Mouse (Mus musculus): ENCODE data around the gene Sec24d.

Sec24d gene

DNA sequence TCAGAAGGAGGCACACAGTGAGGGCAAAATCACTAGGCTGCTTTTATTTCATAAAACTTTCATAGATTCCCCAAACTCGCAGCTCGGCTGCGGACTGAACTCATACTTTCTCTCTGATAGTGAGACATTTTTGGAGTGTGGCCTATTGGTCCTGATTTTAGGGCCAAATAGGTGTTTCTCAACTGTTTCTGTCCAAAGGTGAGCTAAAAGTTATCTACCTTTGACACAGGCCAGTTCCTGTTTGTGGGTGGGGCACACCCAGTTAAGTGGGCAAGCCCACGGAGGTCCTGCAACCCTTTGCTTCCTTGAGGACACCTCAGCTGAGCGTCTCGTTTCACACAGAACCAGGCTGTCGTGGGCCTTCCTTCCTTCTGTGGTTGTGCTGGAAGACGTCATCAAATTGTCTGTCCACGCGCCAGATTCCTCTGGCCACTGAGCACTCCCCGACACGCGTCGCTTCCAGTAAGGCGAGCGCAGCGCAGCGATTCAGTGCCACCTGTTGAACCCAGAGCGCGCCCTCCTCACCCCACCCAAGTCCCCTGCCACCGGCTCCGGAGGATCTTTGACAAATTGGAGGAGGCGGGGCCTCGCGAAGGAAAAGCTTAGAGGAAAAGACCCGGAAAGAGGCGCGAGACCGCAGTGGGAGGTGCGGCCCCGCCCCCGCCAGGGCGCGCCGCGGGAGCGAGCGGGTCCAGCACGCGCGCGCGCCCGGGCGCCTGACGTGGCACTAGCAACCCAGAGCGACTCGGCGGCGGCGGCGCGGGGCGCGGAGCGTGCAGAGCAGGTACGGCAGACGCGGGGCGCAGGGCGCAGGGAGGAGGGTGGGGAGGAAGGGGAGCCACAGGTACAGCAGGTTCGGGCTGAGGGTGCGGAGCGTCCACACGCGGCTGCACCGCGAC, at the start of gene Sec24d:
Gene Sec24d, plus strand, starts transcription at position 703 of the 899 bp plus-strand sequence.
- DNase-seq (ENCODE audit: low read depth, low spot score): peak; percentile 66

DNA sequence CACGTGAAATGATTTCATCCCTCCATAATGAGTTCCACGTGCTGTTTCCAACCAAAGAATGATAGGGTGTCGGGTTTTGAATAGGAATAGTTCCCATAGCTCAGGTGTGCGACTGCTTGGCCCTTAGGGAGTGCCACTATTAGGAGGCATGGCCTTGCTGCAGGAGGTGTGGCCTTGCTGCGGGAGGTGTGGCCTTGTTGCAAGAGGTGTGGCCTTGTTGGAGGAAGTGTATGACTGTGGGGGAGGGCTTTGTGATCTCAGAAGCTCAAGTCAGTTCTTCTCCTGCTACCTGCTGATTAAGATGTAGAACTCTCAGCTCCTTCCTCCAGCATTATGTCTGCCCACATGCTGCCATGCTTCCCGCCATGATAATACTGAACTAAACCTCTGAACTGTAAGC, 48.6 kb upstream of the Sec24d start:
- DNase-seq (ENCODE audit: low read depth, low spot score): no peak

DNA sequence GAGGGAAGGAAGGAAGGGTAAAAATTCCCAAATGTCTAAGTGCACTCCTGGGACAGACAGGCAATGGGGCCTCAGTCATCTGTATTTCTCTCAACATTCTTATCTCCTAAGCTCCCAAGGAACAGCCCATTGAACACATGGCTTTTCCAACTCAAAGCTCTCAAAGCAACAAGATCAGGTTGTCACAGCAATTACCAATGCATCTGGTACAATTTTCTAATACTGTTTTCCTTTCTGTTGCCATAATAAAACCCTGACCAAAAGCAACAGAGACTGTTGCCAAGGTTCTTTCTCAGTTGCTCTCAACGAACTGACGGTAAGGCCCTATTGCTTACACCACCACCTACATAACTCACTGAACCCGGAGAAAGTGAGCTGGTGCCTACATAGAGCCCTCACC, 40.0 kb upstream of the Sec24d start:
- no peak for DNase-seq (ENCODE audit: low read depth, low spot score)

DNA sequence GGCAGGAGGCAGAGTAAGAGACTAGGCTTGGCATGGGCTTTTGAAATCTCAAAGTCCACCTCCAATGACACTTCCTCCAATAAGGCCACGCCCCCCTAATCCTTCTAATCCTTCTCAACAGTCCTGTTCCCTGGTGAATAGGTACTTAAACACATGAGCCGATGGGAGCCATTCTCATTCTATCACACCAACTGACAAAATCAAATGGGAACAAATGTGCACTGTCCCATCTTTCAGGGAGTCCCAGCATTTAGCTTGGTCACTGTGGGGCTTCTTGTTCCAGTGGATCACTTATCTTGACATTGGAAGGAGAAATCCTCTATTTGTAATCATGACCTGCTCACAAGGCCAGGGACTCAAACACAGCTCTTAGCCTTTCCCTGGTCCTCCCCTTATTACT, 35.6 kb upstream of the Sec24d start:
- DNase-seq (ENCODE audit: low read depth, low spot score): no peak

DNA sequence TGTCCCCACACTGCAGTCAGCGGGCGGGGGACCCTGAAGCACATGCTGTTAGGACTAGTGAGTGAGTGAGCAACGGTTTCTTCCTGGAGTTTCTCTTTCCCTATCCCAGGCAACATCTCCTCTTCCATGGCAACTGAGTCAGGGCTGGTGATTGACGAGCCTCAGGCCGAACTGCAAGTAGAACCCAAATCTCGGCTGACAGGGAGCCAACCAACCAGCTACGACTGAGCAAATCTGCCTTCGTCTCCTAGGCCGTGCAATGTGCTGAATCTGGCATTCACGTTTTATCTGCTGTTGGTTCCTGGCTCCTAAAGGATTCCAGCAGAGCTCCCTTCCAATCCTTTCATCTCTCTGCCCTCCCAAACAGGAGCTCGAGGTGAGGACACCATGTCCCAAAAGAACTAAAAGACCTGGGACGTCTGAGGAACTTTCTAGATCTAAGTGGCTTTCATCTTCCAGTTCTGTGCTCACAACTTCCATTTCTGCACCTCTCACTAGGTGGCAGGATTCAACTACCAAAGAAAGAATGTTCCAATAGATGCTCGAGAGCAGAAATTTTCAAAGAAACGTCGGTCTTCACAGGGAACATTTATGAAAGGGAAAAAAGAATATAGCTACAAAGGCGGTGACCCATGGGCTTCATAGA, 32.9 kb upstream of the Sec24d start:
- no peak for DNase-seq (ENCODE audit: low read depth, low spot score)

DNA sequence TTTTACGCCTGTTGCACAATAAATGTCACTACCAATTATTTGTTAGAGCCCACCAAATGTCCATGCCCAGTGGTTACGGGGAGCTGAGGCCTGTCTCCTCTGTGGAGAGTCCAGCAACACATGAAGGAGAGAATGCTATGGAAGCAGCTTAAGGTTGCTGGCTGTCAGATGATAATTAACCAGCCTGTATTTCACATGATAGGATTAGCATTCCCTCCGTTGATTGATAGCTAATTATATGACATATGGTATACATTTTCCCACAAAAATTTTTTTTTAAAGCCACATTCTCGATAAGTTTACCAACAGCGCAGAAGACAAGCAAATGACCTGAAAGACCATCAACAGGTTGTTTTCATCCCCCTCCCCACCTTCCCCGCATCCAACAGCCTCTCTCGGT, 31.8 kb upstream of the Sec24d start:
- DNase-seq (ENCODE audit: low read depth, low spot score): no peak

DNA sequence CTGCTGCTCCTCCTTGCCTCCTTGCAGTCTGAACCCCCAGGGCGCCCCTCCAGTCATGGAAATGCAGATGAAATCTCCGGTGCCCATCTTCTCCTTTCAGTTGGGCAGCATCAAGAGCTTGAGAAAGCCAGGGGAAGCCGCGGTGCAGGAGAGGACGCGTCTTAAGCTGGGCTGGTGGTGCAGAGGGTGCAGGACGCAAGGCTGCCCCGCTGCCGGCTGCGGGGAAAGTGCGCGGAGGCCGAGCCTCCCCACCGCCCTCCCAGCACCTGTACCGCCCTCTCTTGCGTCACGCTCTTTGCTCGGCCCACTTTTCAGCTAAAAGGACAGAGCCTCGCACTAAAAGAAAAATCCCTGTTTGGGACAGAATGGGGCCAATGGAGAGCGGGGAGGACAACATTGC, 31.3 kb upstream of the Sec24d start, which contains the start of gene Synpo2:
Gene Synpo2, minus strand, starts transcription at position 229 of the 400 bp plus-strand sequence.
- DNase-seq (ENCODE audit: low read depth, low spot score): peak; percentile 29

DNA sequence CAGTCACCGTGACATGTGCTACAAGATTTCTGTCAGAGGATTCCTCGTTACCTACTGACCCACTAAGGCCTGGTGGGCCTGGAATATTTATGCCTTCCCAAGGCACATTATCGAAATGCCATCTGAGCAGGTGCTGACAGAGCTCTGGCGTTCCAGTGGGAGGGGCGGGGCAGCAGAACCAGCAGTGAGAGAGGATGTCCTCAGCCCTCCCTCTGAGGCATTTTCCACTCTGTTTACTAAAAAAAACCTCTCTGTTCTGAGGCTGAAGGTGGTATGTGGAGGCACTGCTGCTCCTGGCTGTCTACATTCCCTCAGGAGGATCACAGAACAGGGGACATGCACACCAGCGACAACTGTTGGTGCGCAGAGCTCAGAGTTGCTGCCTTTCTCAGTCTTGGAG, 30.2 kb upstream of the Sec24d start:
- no peak for DNase-seq (ENCODE audit: low read depth, low spot score)

DNA sequence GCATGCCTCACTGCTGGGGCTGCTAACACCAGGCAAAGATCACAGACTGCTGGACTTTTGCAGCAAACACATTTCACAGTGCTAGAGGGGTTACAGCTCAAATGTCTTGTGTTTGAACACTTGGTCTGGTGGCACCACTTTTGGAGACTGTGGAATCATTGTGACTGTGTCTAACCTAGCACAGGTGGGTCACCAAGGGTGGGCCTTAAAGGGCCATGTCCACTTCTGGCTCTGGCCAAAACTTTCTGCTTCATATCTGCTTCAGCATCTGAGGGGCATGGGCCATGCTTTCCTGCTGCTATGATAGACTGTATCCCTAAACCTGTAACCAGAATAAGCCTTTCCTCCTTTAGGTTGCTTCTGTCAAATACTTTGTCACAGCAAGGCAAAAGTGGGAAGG, 29.8 kb upstream of the Sec24d start:
- no peak for DNase-seq (ENCODE audit: low read depth, low spot score)

DNA sequence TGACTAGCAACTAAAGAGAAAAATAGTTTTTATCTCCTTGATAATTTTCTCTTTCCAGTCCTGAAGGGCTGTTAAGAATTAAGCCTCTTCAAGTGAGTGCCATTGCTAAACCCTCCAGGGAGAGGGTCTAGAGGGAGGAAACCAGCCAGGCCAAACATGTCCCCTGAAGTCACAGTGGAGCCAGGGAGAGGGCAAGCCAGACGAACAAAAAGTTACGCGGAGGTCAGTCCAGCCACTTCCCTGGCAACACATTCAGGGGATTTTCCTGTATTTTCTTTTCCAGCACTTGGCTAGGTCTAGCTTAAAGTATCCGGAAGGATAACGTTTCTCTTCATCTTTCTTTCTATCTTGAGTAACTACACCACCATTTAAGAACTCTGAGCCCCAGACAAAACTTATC, 22.9 kb upstream of the Sec24d start:
- DNase-seq (ENCODE audit: low read depth, low spot score): no peak

DNA sequence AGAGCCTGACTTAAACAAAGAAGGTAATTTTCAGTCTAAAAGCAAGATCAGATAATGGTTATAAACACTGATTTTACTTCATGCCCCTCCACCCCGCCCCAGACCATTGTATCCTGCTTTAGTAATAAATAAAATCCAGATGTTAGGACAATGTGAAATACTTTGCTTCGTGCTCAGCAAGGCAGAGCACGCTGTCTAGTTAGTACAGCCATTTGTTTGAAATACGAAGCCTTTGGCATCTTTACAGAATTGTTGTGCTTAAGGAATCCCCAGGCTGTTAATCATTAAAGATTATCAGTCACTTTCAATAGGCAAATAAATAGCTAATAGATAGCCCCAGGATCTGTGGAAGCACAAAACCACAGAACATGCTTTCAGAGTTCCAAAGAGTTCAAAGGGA, 21.6 kb upstream of the Sec24d start:
- DNase-seq (ENCODE audit: low read depth, low spot score): no peak

DNA sequence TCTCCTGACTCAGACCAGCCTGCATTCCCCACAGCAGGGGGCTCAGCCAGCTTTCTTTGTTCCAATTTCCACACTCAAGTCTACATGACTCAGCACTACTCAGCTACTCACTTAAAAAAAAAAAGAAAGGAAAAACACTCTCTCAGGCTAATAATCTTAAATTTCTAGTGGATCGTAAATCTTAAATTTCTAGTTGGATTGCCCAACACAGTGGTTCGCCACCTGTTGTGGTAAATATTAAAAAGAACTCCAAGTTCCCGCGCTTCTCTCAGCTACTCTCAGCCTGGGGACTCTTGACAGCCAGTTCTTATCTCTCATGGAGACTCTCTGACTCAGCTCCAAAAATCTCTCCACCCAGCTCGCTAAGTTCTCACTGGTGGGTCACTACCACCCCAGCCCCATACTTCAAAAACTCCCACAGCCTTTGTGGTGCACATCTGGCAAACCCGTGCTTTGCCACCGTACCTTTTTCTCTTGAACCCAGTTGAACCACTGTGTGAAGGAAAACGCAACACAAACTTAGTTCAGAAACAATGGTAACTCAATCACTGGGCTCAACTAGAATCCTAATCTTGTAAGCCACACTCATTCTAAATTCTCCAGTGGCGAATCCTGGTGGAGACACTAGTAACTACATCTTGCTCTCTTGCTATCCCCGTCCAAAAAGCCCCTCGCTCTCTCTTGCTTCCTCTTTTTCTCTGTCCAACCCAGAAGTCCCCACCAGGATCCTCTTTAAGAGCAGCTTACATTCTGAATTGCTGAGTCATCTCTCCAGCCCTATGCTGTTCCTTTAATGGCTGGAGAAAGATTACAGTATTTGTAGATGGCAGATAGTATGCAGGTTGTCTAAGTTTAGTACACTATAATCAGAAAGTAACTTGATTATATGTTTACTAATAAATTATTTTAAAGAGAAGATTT, 10.8 kb upstream of the Sec24d start:
- no peak for DNase-seq (ENCODE audit: low read depth, low spot score)

DNA sequence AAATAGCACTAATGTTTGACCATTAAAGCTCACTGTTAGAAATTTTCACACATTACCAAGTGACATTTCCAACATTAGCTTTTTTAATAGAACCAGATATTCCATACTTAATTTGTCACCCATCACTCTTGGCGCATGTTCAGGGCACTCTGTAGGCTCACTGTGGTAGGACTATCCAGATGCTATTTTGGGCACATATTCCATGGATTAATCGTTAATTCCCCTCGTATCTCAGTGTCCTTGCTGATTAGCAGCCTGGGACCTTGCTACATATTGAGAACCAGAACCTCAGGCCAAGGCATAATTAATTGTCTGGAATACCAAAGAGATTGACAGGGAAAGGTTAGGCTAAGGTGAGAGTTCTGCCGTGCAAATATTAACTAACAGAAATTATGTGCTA, 8.5 kb upstream of the Sec24d start:
- no peak for DNase-seq (ENCODE audit: low read depth, low spot score)

DNA sequence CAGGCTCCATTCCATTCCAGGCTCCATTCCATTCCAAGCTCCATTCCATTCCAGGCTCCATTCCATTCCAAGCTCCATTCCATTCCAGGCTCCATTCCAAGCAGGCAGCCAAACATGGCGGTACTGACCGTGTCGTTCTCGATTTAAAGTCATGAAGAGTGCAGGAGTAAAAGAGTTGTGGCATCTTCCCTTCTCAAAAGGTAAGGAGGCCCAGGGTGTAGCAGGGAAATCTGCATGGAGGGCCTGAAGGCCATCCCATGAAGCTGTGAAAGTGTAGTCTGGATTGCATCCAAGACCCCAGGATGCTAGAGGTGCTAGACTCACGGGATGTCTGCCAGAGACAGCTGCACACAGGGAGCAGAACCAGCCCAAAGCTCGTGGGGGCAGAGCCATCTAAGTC, 2.5 kb upstream of the Sec24d start:
- no peak for DNase-seq (ENCODE audit: low read depth, low spot score)

DNA sequence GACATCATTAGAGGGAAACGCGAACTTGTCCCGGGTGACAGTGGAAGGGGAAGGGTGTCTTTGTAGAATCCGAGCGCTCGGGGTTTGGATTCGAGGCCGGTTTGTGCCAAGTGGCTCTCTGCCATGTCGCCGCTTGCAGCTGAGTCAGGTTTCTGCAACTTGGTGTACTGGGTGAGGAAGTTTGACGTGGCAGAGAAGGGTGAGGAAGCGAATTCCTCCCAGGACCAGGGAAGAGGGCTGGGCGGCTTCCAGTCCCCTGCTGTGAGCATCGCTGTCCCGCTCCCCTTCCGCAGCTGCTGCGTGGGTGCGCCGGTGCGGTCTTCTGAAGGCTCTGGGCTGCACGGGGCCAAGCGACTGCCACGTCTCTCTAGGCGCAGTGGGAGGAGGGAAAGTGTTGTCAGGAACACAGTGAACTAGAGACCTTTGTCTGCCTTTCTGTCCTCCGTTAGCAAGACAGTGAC, 516 bp downstream of the Sec24d start:
- peak; percentile 61 for DNase-seq (ENCODE audit: low read depth, low spot score)

DNA sequence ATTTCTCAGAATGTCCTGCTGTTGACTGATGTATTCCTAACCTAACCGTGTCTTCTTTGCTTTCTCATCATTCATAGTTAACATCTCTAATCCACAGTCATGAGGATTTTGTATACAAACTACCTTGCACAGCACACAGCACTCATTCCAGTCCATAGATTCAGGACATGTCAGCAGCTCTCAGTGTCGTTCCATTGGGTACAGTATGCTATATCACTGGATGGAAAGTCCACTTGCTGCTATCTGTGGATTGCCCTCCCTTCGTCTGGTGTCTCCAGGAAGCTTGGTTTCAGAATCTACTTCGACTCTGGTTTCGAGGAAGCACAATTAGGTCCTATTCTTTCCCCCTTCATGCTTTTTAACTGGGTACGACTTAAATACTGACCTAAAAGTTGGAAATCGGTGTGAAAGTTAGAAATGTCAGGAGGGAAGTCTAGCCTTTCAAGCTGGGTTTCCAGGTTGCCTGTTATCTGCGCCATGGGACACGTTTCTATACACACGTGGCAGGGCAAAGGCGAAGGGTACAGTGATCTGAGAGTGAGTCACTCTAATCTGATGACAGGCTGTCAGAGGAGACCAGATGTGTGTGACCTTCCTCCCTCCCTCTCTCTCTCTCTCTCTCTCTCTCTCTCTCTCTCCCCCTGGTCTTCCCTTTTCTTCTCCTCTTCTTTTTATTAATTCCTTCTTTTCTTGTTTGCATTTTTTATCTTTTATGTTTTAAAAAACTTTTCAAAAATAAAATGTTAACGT, 15.8 kb downstream of the Sec24d start:
- DNase-seq (ENCODE audit: low read depth, low spot score): no peak

DNA sequence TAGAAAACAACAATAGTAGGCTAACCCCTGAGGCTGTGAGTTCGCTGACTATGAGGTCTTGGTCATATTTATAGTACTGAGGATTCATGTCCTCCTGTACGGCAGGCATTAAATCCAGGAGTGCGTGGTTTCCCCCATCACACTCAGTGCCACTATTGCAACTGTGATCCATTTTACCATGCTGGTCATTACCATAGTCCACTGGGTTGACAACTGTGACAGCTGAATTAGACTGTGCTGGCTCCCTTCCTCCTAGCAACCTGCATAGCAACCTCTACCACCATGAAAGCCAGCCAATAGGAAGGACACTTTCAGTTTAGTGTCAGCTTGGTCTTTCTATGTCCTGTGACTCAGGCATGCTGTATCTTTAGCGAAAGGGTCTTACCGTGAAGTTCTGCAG, 17.0 kb downstream of the Sec24d start:
- no peak for DNase-seq (ENCODE audit: low read depth, low spot score)

DNA sequence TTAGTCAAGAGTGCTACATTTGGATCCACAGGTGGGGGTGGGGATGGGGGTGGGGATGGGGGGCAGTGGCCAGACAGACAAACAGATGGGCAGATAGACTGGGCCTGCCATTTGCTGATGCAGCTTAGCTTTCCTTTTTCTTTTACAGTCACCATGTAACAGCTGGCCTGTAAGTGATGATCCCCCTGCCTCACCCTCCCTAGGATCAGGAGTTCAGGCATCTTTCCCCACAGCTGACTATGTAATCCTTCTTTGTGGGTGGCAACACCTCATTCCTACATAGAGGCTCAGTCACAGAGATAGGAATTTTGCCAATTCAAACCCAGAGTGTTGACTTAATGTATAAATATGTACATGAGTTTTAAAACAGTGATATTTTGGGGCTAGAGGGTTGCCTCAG, 18.4 kb downstream of the Sec24d start:
- DNase-seq (ENCODE audit: low read depth, low spot score): no peak

DNA sequence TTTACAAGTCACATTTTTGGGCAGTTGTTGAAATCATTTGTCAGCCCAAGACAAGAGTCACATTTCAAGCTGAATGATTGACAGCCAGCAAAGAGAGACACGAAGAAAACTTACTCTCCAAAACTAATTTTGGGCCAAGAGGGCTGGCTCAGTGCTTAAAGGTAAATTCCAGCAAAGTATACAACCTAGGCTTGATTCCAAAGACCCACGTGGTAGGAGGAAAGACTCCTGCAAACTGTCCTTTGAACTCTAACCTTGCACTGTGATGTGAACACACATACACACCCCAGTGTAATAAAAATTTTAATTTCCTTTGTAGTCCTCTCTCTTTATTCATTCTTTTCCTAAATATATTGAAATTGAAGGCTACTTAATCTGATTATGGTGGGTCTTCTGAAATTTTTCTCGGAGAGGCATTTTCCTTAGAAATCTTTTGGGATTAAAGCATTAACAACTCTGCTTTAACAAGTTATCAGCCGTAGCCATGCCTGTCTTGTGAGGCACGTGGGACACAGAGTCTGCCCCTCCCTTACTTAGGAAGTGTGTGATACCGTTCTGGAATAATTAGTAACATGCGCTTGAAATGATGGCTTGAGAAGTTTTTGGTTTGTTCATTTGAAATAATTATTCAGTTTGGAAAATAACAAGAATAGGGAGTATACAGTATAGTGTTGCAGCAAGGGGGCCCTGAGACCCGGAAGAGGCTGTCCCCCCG, 21.8 kb downstream of the Sec24d start:
- no peak for DNase-seq (ENCODE audit: low read depth, low spot score)

DNA sequence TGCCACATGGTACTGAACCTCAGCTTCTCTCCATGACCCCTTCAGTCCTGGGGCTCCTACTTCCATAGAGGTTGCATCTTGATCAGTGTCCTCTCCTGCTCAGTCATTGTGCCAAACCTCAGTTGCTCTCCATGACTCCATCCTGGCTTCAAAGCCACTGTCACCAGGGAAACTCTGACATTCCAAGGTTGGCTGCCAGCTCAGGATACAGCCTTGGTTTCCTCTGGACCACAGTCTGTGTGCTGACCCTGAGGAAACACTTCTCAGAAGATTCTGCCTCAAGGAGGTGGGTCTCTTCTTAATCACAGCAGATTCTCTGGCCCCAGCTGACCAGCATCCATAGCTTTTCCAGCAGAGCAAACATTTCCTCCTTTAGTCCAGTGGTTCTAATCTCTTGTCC, 24.4 kb downstream of the Sec24d start:
- DNase-seq (ENCODE audit: low read depth, low spot score): no peak

DNA sequence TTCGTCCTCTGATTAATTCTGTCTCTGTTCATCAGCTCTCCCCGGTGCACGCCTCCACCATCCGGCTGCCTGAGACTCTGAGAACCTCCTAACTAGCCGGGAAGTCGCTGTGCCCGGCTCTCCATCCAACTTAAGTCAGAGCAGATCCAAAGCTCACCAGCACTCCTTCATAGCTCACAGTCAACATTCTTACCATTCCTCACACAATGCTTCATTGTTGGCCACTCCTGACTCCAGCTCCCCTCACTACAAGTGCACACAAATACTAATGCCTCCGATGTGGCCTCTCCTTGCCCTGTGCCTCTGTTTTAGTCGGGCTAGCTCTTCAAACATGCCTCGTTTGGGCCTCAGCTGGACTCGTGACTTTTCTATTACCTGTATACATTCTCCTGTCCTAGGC, 29.4 kb downstream of the Sec24d start:
- no peak for DNase-seq (ENCODE audit: low read depth, low spot score)
